Mouse (Mus musculus) midbrain, embryonic 14.5 days (tissue): ENCODE data around the gene Vps37b. TPM values are rescaled to one million over a fixed set of nuclear protein-coding genes. Genes with fewer than 3 reads are reported as not detected.

Source experiments
- ATAC-seq: fragments of 200-750 bp; cut with Nextera tagmentation; 2 replicates; pipeline ENCODE4 v1.8.0; 2017; ENCODE audit warnings: moderate number of reproducible peaks, moderate library complexity; ENCODE audit not compliant: low FRiP score, low TSS enrichment
- DNase-seq: peaks from one replicate; pipeline ENCODE4 v3.0.0-alpha.2; 2015
- H3K27ac ChIP-seq: fragments of 300-500 bp; sonication (generic); replicated peaks from 2 replicates; pipeline ENCODE4 v1.5.1; 2014; ENCODE audit warnings: mild to moderate bottlenecking, low read depth, low read length, moderate library complexity
- H3K27me3 ChIP-seq: fragments of 300-500 bp; sonication (generic); 2 replicates; pipeline ENCODE4 v1.6.1; 2014; ENCODE audit warnings: low read length, control low read depth, mixed read lengths; ENCODE audit not compliant: control insufficient read depth, insufficient read depth
- H3K36me3 ChIP-seq: fragments of 300-500 bp; sonication (generic); 2 replicates; pipeline ENCODE4 v1.6.1; 2014; ENCODE audit warnings: low read length, control low read depth; ENCODE audit not compliant: control insufficient read depth, insufficient read depth
- H3K4me1 ChIP-seq: fragments of 300-500 bp; sonication (generic); 2 replicates; pipeline ENCODE4 v1.6.1; 2014; ENCODE audit warnings: mild to moderate bottlenecking, antibody characterized with exemption, low read length, control low read depth; ENCODE audit not compliant: control insufficient read depth, insufficient read depth
- H3K4me2 ChIP-seq: fragments of 300-500 bp; sonication (generic); 2 replicates; pipeline ENCODE4 v1.6.1; 2014; ENCODE audit warnings: mild to moderate bottlenecking, low read length, moderate library complexity
- H3K4me3 ChIP-seq: fragments of 300-500 bp; sonication (generic); replicated peaks from 2 replicates; pipeline ENCODE4 v1.5.1; 2014; ENCODE audit warnings: low read depth, low read length
- H3K9ac ChIP-seq: fragments of 300-500 bp; sonication (generic); replicated peaks from 2 replicates; pipeline ENCODE4 v1.6.1; 2014; ENCODE audit warnings: mild to moderate bottlenecking, low read length, moderate library complexity
- H3K9me3 ChIP-seq: fragments of 300-500 bp; sonication (generic); 2 replicates; pipeline ENCODE4 v1.6.1; 2016; ENCODE audit warnings: low read length, control low read depth, mixed read lengths; ENCODE audit not compliant: control insufficient read depth
- WGBS: fragments of 180-500 bp; shearing (Covaris S2); extraction: QIAGEN DNeasy Blood & Tissue Kit; methylation state at CpG from one replicate; pipeline ENCODE4 v1.1.7; 2014; 5-methylcytosine and 5-hydroxymethylcytosine counted together
- polyA plus RNA-seq: library from polyadenylated mRNA; unstranded; fragments of >200 nt; fragmentation: Nextera tagmentation; extraction: Ambion mirVana; gene quantifications from 2 replicates; pipeline ENCODE4 v1.2.1, GENCODE M21; 2014

The Vps37b gene
- polyA plus RNA-seq, 1 experiment from 2014 or later = 72.4 TPM

GRCm38 (mm10) chr5:124039602-124040001 lies 7.5 kb upstream of the Vps37b start:
- no peak overlapping the region for H3K27ac ChIP-seq
- DNase-seq (no peak), ATAC-seq (no peak)
- WGBS = 82% methylated on average over 6 of the region's 6 CpGs
- H3K4me1 ChIP-seq = 0 out of 2 replicates have a peak, but pooled peaks cover 6% of the 10 kb centered on the region
- no peak overlapping the region for H3K9ac ChIP-seq
- no peaks in the 10 kb centered on the region for H3K36me3 ChIP-seq
- no peaks in the 10 kb centered on the region for H3K9me3 ChIP-seq
- H3K27me3 ChIP-seq = no peaks in the 10 kb centered on the region
- no peak overlapping the region for H3K4me3 ChIP-seq
- no peak overlapping the region for H3K4me2 ChIP-seq

DNA sequence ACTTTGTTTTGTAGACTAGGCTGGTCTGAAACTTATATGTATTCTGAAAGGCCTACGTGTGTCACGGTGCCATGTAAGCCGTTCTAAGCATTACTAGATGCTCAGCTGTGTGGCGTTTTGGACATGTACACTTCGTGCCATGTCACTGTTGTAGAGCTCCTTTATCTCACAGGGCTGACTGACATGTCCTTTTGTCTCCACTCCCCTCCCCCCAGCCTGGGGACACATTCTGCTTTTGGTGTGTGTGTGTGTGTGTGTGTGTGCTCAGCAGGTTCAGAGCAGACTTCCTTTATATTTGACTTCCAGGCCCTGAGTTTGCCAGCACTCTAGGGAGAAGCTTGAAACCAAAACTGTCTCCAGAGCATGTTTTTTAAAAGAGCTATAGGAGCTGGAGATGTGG lies 4.8 kb upstream of the Vps37b start:
- Histone ChIP-seq H3K9ac (0 out of 2 replicates have a peak overlapping the region, but pooled peaks have one; percentile 4), H3K4me3 (no peak overlapping the region), H3K4me1 (no peaks in the 10 kb centered on the region), H3K27me3 (no peaks in the 10 kb centered on the region), H3K27ac (peak overlapping the region; percentile 61; the same call in 1 of the 2 replicates), H3K9me3 (no peaks in the 10 kb centered on the region), H3K36me3 (no peaks in the 10 kb centered on the region), H3K4me2 (no peak overlapping the region)
- DNase-seq = peak; percentile 75
- ATAC-seq = peak; percentile 50; the same call in 1 of the 2 replicates
- WGBS = 3% methylated on average over 5 of the region's 5 CpGs

- Histone ChIP-seq H3K27ac (no peak overlapping the region), H3K4me1 (no peaks in the 10 kb centered on the region), H3K4me2 (no peak overlapping the region), H3K4me3 (no peak overlapping the region), H3K27me3 (no peaks in the 10 kb centered on the region), H3K9me3 (no peaks in the 10 kb centered on the region), H3K36me3 (no peaks in the 10 kb centered on the region), H3K9ac (no peak overlapping the region)
- 26% methylated on average over 6 of the region's 6 CpGs for WGBS
- DNase-seq (no peak), ATAC-seq (no peak)
Observed at GRCm38 (mm10) chr5:124036341-124036740, 4.3 kb upstream of the Vps37b start.

- ATAC-seq (no peak), DNase-seq (no peak)
- WGBS = 73% methylated on average over 8 of the region's 8 CpGs
- no peak overlapping the region for H3K9ac ChIP-seq
- no peak overlapping the region for H3K4me2 ChIP-seq
- no peaks in the 10 kb centered on the region for H3K4me1 ChIP-seq
- no peaks in the 10 kb centered on the region for H3K36me3 ChIP-seq
- H3K4me3 ChIP-seq = no peak overlapping the region
- H3K9me3 ChIP-seq = no peaks in the 10 kb centered on the region
- H3K27me3 ChIP-seq = no peaks in the 10 kb centered on the region
- H3K27ac ChIP-seq = no peak overlapping the region
Observed at GRCm38 (mm10) chr5:124035806-124036205, 3.7 kb upstream of the Vps37b start.

DNA sequence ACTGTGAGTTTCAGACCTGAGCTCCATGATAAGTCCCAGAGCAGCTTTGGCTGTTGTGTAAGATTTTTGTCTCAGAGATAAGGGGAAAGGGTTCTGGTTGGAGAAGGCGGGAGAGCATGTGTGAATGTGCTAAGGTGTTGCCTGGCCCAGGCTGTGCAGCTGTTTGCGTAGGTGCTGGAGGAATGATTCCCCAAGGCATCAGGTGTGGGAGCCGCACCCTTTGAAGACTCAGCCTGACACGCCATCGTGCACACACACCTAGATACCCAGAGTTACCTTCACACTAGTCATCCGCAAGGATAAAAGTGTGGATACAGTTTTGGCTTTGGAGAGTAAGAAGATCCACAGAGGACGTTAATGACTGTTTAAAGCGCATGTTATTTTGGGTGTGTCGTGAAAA lies 3.3 kb upstream of the Vps37b start:
- H3K4me2 ChIP-seq = no peak overlapping the region
- no peak overlapping the region for H3K4me3 ChIP-seq
- H3K27ac ChIP-seq = no peak overlapping the region
- no peaks in the 10 kb centered on the region; the same call in 1 of the 2 replicates for H3K4me1 ChIP-seq
- WGBS = 93% methylated on average over 9 of the region's 9 CpGs
- no peaks in the 10 kb centered on the region for H3K27me3 ChIP-seq
- H3K9me3 ChIP-seq = no peaks in the 10 kb centered on the region
- no peak overlapping the region for H3K9ac ChIP-seq
- no peaks in the 10 kb centered on the region for H3K36me3 ChIP-seq
- DNase-seq = no peak
- no peak for ATAC-seq

GRCm38 (mm10) chr5:124034471-124034870 lies 2.4 kb upstream of the Vps37b start:
- H3K27ac ChIP-seq = no peak overlapping the region
- H3K9ac ChIP-seq = no peak overlapping the region
- peaks cover 8% of the 10 kb centered on the region for H3K4me1 ChIP-seq
- DNase-seq (no peak), ATAC-seq (no peak)
- H3K27me3 ChIP-seq = no peaks in the 10 kb centered on the region
- no peaks in the 10 kb centered on the region for H3K9me3 ChIP-seq
- H3K4me3 ChIP-seq = no peak overlapping the region
- H3K36me3 ChIP-seq = no peaks in the 10 kb centered on the region
- H3K4me2 ChIP-seq = no peak overlapping the region
- WGBS = 82% methylated on average over 11 of the region's 11 CpGs

DNA sequence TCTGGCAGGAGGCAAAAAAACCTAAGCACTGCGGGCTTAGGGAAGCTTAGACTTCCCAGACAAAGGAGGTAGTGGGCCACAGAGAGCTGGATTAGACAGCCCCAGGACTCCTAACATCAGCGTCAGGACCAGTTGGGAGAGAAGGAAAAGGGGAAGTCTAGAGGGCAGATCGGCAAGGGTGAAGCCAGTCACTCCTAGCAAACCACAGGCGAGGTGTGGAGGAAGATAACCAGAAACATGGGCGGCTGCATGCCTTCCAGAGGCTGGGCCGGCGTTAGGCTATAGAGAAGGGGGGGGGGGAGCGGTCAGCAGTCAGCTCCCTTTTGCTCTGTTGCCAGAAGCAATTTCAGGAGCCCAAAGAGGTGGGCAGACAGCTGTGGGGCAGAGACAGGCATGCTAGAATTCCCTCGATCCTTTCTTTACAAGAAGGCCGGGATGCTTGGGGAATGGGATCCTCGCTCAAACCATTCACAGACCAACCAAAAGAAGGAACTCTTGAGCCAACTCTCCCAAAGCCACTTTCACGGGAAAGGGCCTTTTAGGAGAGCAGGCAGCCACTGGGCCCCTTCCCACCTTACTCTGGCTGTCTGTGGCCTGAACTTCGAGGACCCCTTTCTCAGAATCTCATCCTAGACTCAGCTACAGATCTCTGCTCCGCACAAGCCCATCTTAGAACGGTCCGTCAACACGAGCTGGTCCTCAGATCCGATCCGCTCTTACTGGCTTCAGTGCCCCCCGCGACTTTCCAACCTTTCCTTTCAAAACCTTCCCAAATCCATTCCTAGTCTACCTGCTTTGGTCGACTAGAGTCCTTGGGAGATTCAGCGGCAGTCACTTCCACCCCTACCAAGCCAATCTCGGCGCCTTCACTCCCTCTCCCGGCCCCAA lies 758 bp downstream of the Vps37b start:
- Histone ChIP-seq H3K36me3 (no peaks in the 10 kb centered on the region), H3K9me3 (no peaks in the 10 kb centered on the region), H3K27ac (peak overlapping the region; percentile 93), H3K9ac (peak overlapping the region; percentile 96), H3K4me1 (peaks cover 24% of the 10 kb centered on the region), H3K4me3 (peak overlapping the region; percentile 95), H3K27me3 (no peaks in the 10 kb centered on the region), H3K4me2 (peak overlapping the region; percentile 83)
- ATAC-seq (peak; percentile 59; the same call in 1 of the 2 replicates), DNase-seq (peak; percentile 68)
- WGBS = under 1% methylated on average over 25 of the region's 26 CpGs

DNA sequence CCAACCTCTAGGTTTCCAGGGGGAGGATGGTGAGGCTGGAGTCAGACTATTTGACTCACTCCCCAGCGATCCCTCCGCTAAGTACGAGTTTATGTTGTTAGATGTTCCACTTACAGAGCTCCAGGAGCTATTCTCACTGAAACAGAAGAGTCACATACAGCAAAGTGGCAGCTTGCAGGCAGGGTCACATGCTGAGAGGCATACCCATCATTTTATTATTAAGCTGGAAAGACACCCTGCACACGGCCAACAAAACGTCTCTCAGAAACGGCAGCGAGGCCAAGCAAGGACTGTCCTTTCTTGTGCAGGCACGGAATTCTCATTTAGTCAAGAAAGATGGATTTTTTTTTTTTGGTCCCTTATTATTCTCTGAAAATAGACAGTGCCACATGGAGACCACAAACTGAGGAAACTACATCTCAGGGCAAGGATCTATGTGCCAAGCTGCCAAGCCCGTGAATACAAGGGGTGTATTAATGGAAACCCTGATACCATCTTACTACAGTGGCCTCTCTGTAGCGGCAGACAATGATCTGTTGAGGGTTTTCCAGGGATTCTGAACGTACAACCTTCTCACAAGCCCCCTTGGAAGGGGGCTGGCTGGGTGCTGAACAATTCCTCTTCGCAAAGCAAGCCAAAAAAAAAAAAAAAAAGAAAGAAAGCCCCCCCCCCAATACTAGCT lies 1.5 kb downstream of the Vps37b start:
- Histone ChIP-seq H3K4me1 (peaks cover 32% of the 10 kb centered on the region), H3K27me3 (no peaks in the 10 kb centered on the region), H3K36me3 (no peaks in the 10 kb centered on the region), H3K9me3 (no peaks in the 10 kb centered on the region), H3K9ac (peak overlapping the region; percentile 96), H3K27ac (peak overlapping the region; percentile 93), H3K4me2 (peak overlapping the region; percentile 83), H3K4me3 (peak overlapping the region; percentile 95)
- ATAC-seq (peak; percentile 2; the same call in 1 of the 2 replicates), DNase-seq (peak; percentile 66)
- WGBS = 12% methylated on average over 12 of the region's 12 CpGs
